Mouse (Mus musculus): ENCODE results near the gene Chn1.

Chn1 gene

DNA sequence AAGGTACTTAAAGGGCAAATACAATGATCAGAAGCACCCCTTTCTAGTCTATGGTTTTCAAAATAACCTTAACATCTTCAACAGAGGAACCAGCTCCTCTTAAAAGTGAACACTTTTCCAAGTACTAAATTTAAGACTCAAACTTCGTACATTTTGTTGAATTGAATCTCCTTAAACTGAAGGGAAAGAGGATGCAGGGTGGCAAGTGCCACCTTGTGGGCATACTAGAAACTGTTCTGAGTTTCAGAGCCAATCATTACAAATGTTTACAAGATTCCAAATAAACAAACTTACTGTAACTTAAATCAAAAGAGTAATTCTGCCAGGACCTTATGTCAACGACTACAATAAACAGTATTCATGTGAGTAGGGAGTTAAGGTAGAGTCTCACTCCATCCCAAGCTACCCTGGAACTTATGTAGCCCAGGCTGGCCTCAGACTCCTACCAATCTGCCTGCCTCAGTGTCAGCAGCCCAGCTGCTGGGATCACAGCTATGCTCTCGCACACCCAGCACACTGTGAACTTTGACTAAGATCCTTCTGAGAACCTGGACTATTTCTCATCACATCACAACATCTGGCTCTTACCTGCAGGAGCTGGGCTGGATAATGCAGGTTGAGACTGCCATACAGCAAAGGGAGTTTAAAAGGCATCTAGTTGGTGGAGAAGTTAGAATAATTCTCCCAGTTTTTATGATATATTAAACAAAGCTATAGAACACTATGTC is 29.3 kb downstream of the Chn1 start:
- DNase-seq (ENCODE audit: low spot score in 2 of 2): peak in 1 of 2 experiments; percentile 60

DNA sequence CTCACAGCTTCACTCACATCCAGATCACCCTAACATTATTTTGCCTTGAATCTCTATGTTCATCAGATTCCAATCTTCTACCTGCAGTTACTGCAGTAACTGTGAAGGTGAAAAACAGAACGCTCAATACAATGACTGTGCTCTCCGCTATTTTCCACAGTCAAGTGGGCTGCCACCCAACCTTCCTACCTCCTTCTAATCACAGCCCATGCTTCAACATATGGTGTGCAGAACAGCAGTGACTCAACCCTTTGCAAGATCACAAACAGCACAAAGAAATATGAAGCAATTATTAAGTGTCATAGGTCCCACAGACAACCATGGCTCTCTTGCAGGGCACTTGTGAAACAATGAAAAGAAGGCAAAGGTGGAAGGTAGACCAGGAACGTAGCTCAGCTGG is 33.9 kb downstream of the Chn1 start:
- peak in 1 of 2 experiments; percentile 28 for DNase-seq (ENCODE audit: low spot score in 2 of 2)

DNA sequence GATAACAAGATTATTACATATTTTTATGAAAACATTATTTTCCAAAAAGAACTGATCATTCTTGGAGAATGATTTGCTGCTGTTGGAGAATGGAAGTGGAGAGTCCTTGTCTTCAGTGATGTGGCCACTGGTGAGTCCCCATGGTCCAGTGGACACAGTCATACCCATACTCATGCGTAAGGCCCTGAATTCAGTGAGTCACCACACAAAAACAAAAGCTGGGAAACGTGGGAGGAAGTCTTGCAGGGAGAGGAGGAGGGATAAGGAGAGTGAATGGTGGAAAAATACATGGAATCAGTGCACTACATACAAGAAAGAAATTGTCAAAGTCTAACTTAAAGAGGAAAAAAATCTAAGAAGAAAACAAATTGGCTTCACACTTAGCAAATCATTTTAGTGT is 47.3 kb downstream of the Chn1 start:
- no peak for DNase-seq (ENCODE audit: low spot score in 2 of 2)

DNA sequence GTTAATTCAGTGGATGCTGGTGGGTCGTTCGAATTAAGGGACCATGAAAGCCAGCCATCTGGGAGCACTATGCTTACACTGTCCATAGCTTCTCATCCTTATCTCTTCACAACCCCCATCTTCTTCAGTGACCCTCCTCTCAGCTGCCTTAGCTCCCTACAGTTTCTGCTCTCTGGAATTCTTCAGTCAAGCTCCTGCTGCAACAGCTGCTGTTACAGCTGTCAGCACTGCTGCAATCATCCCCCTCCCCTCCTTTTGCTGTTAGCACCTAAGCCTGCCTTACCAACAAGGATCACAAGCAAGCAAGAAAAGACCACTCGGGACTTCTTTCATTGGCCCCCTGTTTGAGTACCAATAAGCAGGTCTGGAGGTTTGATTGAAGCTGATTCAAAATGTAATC is 50.2 kb downstream of the Chn1 start:
- no peak for DNase-seq (ENCODE audit: low spot score in 2 of 2)

DNA sequence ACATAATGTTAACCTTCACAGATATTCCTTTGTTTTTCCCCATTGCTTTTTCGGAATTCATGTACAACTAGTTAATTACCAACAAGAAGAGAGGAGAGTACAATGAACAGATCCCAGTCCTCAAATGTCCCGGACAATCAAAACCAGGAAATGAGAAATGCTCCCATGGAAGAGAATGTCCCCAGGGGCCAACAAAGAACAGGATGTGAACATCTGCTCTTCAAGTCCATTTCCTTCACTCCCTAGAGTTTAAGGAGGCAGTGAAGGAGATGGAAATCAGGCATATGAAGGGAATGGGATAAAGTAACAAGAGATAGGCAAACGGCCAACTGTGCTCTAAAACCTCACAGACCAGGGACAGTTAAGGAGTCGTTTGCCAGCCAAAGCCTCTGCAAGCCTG is 53.3 kb downstream of the Chn1 start:
- DNase-seq (ENCODE audit: low spot score in 2 of 2): no peak

DNA sequence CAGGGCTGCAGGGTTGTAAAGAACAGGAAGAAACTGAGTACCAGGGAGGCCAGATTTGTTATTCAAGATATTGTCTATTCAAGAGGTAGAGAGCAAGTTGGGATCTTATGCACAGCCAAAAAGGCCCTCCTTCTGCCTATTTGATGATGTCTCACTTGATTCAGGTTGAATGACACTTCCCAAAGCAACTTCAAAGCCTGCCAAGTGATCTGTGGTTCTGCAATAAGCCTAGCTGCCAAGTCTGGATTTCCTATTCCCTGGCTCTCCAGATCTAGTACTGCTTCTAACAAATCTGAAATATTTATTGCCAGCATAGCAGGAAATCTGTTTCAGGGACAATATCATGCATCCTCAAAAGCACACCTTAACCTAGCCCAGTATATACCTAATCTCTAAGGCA is 62.7 kb downstream of the Chn1 start:
- DNase-seq (ENCODE audit: low spot score in 2 of 2): no peak

DNA sequence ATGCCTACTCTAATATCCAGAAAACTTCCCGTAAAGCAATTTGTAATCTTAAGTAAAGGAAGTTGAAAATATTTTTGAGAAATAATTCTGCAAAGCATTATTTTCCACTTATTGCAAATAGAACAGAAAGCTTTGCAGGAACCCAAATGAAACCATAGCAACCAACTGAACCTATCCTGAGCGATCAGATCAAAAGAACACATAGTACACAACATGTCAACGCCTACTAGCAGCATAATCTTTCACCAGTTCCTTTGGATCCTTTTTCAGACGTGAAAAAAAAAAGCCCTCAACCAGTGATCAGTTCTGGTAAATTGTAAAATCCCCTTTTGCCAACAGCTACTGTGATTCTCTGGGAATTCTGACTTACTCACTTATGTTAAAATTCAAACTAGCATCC is 82.1 kb downstream of the Chn1 start:
- DNase-seq (ENCODE audit: low spot score in 2 of 2): no peak

DNA sequence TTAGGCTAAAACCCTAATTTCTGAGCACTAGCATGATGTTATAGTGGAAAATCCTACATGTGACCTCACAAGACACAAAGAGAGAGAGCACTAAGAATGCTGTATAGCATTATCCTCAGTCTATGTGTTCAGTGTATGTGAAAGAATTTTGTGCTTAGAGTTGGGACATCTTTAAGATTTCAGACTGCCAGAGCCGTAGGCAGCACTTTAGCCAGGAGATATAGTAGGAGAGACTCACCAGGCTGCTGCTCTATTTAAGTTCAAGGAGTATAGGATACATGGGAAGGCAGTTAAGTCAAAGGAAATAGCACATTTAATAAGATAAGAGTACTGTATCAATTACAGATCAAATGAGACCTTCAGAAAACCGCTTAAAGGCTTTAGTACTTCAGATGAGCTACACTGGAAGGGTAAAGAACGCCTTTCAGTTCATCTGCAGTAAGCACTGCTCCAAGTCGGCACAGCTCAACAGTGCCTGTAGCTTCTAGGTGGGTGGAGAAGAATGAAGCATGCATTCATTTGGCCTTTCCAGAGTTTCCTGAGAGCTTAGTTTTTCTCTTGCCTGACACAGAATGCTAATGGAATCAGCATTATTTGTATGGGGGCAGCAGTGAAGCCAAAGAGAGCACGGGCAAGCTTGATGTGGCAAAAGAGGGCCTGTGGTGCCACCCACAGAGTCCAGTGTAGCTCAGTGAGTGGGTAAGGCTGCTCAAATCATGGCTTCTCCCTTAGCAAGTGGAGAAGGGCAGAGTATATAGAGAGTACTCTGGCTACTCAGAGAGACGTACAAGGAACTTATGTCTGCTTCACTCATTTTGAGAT is 84.2 kb downstream of the Chn1 start:
- DNase-seq (ENCODE audit: low spot score in 2 of 2): no peak

DNA sequence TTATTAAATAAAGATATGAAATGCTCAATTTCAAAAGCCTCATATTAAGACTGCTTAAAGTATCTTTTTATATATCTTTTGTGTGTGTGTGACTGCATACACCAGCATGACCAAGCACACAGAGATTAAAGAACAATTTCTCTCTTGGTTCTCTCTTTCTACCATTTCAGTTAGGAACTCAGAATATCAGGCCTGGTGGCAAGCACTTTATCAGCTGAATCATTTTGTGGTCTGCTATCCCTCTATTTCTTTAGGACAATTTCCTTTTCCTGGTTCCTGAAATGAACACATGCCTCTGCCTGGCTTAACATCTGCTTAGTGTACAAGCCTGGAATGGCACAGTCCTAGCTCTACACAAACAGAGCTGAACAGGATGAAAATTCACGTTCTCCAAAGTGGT is 92.6 kb downstream of the Chn1 start:
- DNase-seq (ENCODE audit: low spot score in 2 of 2): no peak

DNA sequence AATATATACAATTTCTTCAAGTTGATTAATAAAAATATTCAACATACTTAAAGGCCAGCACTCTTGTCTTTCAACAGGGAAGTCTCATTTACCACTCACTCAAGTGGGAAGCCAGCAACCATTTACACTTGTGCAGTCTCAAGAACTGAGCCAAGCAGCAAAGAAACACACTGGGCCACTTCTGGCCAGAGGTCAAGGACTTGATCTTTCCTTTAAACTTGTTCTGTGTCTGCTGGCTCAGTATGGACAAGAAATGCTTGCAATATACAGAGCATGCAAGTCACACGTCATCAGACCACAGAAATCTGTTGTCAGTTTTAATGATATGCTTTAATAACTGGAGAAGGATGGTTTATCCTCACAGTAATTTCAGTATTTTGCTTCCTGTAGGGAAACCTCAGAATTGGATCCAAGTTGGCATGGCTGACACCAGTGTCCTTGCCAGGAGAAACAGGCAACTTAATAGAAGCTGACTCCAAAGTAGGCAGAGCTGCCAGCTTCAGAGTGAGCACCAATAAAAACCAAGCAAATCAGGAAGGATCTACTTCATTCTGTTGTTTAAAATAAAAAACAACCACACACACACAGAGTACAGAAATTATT is 94.6 kb downstream of the Chn1 start:
- no peak for DNase-seq (ENCODE audit: low spot score in 2 of 2)

DNA sequence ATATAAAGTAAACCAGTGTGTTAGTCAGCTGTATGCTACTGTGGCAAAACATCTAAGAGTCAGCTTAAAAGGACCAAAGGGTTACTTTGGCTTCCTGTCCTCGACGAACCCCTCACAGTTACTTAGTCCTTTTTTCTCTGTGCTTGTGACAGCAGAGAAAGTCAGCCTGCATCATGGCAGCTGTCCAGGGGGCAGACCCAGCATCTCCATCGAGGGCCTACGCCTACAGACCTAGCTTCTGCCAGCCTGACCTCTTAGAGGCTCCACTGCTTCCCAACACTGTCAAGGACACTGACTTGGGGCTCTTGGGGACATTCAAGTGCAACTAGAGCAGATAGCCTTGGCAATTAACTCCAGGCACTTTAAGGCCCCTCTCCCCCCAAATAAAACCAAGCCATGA is 106.5 kb downstream of the Chn1 start:
- no peak for DNase-seq (ENCODE audit: low spot score in 2 of 2)

DNA sequence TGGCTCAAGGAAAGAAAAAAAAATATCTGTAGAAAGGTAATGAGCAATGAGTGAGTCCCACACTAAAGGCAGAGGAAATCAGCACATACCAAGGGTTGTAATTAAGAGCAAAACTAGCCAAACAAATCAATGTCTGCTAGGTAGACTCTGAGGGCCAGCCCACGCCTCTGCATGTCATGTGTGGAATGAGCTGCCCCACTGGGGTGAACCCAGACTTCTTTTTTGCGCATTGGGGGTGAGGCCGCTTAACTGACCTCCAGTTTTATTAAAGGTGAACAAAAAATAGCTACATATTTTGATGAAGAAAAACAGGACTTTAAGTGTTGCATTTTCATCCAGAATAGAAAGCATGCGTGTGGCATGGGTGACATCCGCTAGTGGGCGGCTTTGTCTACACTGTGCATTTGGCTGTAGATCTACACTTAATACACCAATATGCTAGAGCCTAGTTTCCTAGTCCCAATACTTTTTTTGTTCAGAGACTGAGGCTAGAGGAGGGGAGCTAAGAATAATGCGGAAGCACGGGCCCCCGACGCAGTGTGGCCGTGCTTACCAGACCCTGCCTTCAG is 114.5 kb downstream of the Chn1 start:
- DNase-seq (ENCODE audit: low spot score in 2 of 2): no peak

DNA sequence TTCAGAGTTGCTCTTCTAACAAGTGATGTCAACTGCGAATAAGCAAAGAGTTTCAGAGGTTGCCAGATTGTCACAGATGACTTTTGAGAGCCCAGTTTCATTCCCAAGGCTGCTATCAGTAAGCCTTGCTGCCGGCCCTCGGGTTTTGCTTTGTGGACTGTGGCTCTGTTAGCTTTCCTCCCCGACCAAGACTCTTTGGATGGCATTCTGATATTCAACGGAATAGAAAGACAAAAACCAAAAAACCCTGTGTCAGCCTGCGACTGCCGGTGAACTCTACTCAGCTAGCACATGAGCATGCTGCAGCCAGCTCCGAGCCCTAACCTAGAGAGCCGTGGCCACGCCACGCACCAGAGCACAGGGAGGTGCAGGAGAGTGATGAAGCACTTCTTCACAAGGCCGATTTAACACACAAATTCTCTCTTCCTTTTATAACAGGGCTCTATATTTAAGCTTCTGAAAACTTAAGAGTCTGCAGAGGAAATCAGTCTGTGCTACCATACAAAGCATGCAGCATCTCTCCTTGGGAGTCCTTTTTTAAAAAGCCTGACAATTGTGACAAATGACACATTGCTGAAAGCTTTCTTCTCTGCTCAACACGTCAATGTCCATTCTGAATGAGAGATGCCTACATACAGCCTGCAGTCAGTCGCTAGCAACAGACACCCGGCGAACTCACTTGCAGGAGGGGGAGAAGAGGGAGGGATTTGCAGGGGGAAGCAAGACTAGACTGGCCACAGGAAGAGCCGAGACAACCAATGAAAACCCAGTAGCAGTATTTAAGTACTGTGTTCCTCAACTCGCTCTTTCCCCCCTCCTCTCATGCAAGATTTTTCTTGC is 115.2 kb downstream of the Chn1 start:
- peak; percentile 84 for DNase-seq (ENCODE audit: low spot score in 2 of 2)

DNA sequence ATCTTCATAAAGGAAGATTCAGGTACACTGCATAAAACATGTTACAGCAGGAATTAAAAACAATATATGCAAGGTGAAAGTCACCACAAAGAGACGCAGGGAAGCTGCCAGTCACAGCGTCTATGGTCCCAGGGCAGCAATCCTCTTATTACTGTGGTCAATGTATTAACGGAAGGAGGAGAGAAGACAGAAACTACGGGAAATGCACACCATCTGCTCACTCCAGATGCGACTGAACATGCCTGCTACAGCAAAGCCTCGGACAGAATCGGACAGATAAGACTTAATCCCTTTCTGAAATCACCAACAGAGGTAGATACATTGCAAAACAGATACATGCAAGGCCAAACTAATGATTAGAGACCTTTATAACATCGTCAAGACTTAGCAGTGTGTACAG is 116.1 kb downstream of the Chn1 start:
- no peak for DNase-seq (ENCODE audit: low spot score in 2 of 2)

DNA sequence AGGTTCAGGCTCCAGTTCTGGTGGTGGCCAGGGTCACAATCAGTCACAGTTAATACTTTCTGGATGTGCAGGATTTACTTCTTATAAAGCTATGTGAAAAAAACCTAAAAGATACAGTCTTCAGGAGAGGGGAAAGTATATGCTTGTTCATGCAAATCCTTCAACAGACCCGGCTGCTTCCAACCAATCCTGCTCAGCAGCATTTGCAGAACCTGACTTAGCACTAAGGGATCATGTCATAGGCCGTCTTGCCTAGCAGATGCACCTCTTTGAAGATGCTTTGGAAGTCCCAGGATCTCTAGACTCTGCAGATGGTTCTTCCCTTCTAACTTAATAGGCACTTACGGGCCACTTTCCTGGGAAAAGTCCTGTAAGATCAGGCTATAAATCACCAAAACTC is 117.2 kb downstream of the Chn1 start:
- DNase-seq (ENCODE audit: low spot score in 2 of 2): peak in 1 of 2 experiments; percentile 60

DNA sequence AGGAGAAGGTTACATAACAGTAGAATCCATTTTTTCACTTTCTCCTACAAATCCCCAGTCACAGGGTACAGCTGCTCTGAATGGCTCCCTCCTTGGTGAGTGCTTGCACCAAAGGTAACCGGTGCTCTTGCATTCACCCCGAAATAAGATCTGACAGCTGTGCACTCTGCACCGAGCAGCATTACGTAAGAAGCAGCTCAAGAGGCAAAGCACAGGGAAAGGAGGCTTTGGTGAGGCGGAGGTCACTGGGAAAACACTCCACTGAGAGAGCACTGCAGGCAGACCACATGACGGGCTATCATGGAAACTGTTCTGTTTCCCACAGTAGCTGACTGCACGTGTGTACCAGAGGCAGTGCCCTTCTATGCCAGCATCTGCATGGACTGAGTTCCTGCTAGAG is 118.0 kb downstream of the Chn1 start:
- peak; percentile 74 to 84 for DNase-seq (ENCODE audit: low spot score in 2 of 2)

DNA sequence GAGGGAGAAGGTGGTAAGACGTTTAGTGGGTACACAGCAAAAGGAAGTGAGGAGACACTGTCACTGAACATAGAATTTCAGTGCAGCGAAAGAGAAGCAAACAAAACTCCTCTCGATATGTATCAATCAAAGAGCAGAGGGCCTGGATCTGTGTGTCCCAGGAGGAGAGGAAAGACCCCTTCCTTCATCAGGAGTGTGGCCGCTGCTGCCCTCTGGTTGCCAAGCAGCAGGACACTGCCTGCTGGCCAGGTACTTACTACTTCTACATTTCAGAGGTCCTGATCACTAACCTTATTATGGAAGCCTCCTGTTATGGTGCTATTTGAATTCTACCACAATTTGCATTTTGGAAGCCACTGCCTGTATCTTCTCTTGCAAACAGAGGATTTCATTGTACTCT is 119.5 kb downstream of the Chn1 start:
- DNase-seq (ENCODE audit: low spot score in 2 of 2): no peak

DNA sequence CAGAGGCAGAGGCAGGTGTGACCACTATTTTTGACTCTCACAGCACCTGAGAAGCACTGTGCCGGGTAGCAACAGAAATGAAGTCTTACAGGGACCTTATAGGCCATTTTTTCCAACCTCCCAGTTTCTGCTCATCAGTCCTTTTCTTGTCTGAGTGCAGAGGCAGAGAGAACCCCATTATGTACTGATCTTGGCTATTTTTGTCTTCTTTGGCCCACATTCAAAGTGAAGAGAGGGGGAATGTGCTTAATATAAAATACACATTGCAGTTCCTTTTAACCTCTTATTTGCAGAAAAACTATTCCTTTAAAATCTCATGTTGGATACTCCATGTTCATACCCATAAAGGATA is 120.3 kb downstream of the Chn1 start:
- DNase-seq (ENCODE audit: low spot score in 2 of 2): no peak

DNA sequence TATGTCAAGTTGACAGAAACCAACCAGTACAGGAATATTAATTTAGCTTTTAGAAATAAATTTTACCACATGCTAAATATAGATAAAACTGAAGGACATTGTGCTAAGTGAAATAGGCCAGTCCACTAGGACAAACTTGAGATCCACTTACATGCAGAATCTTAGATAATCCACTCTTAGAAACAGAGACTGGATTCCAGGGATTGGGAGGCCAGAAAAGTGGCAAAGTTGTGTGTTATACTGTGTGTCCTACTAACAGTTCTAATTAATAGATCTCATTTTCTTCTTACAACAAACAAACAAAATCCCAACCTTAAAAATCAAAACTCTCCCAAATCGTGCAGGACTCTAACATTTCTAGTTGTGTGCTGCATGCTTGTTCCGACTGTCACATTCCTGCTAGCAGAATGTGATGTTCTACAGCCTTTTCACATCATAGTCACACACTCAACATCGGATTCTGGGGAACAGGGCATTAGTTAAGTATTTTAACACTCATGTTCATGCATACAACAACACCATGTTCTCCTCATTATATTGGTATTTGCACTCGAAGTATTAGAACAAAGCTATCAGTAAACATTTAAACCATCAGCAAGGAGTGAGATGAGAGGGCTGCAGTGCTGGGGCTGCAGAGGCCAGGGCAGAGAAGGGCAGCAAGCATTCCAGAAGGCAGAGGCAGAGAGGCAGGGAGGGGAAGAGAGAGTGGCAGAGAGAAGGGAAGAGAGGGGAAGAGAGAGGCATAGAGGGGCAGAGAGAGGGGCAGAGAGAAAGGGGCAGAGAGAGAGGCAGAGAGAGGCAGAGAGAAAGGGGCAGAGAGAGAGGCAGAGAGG is 120.9 kb downstream of the Chn1 start:
- DNase-seq (ENCODE audit: low spot score in 2 of 2): no peak

DNA sequence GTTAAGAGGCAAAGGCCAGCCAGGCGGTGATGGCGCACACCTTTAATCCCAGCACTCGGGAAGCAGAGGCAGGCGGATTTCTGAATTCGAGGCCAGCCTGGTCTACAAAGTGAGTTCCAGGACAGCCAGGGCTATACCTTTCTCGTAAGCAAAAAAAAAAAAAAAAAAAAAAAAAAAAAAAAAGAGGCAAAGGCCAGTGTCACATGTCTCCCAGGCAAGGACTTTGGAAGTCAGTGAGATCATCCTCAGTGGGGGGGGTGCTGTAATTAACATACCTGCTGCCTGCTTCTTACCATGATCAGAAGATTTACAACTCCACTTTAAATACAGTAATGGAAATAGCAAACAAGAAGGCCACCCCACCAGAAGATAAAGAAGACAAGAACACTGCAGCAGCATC is 137.5 kb downstream of the Chn1 start:
- DNase-seq (ENCODE audit: low spot score in 2 of 2): no peak

DNA sequence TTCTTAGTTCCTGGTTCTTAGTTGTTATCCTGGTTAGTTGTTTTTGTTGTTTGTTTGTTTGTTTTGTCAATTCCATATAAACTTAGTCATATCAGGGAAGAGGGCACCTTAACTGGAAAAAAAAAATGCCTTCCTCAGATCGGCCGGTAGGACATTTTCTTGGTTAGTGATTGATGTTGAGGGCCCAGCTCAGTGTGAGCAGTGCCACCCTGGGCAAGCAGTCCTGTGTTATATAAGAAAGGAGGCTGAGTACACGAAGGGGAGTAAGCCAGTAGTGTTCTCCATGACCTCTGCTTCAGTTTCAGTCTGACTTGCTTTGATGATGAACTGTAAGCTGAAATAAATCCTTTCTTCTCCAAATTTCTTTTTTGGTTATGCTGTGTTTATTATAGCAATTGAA is 138.8 kb downstream of the Chn1 start:
- no peak for DNase-seq (ENCODE audit: low spot score in 2 of 2)
